Mouse (Mus musculus) forebrain, postnatal 0 days (tissue): Measurements from ENCODE around the gene Tppp3. TPM values are rescaled to one million over a fixed set of nuclear protein-coding genes. Genes with fewer than 3 reads are reported as not detected.

Source experiments
- ATAC-seq: fragments of 200-750 bp; cut with Nextera tagmentation; 2 replicates; pipeline ENCODE4 v1.8.0; 2017; ENCODE audit warnings: mild to moderate bottlenecking, moderate library complexity
- DNase-seq: peaks from one replicate; pipeline ENCODE4 v3.0.0-alpha.2; 2015
- H3K27ac ChIP-seq: fragments of 300-500 bp; sonication (generic); 2 replicates; pipeline ENCODE4 v1.5.1; 2014; ENCODE audit warnings: low read depth, mild to moderate bottlenecking, antibody characterized with exemption, low read length, moderate library complexity, mixed read lengths
- H3K27me3 ChIP-seq: fragments of 300-500 bp; sonication (generic); 2 replicates; pipeline ENCODE4 v1.6.1; 2014; ENCODE audit warnings: mild to moderate bottlenecking, low read length, mixed read lengths; ENCODE audit not compliant: insufficient read depth
- H3K36me3 ChIP-seq: fragments of 300-500 bp; sonication (generic); 2 replicates; pipeline ENCODE4 v1.6.1; 2014; ENCODE audit warnings: mild to moderate bottlenecking, moderate library complexity; ENCODE audit not compliant: insufficient read depth
- H3K4me1 ChIP-seq: fragments of 300-500 bp; sonication (generic); 2 replicates; pipeline ENCODE4 v1.6.1; 2014; ENCODE audit warnings: antibody characterized with exemption; ENCODE audit not compliant: insufficient read depth
- H3K4me2 ChIP-seq: fragments of 300-500 bp; sonication (generic); 2 replicates; pipeline ENCODE4 v1.6.1; 2014; ENCODE audit warnings: low read depth, mild to moderate bottlenecking, moderate library complexity
- H3K4me3 ChIP-seq: fragments of 300-500 bp; sonication (generic); 2 replicates; pipeline ENCODE4 v1.5.1; 2014; ENCODE audit warnings: low read depth, low read length, mixed read lengths
- H3K9ac ChIP-seq: fragments of 300-500 bp; sonication (generic); 2 replicates; pipeline ENCODE4 v1.6.1; 2014; ENCODE audit warnings: mild to moderate bottlenecking
- H3K9me3 ChIP-seq: fragments of 300-500 bp; sonication (generic); 2 replicates; pipeline ENCODE4 v1.6.1; 2016; ENCODE audit warnings: low read length
- CTCF ChIP-seq: sonication (generic); IDR thresholded peaks from 2 replicates; pipeline ENCODE4 v1.5.1; 2016; ENCODE audit warnings: antibody characterized with exemption, control low read depth, low read depth
- WGBS: fragments of 180-500 bp; shearing (Covaris S2); extraction: QIAGEN DNeasy Blood & Tissue Kit; methylation state at CpG from one replicate; pipeline ENCODE4 v1.1.7; 2014; 5-methylcytosine and 5-hydroxymethylcytosine counted together
- polyA plus RNA-seq: library from polyadenylated mRNA; unstranded; fragments of >200 nt; fragmentation: Nextera tagmentation; extraction: Ambion mirVana; gene quantifications from 2 replicates; pipeline ENCODE4 v1.2.1, GENCODE M21; 2015
- total RNA-seq: library from RNA; depleted of rRNA; stranded (reverse); fragments of >200 nt; gene quantifications from 2 replicates; pipeline ENCODE4 v1.2.3, GENCODE M21; 2014

Tppp3 gene
- total and polyA plus RNA-seq, 2 experiments from 2014 or later = 66.6 to 106 TPM

- 84% methylated on average over 3 of the region's 3 CpGs for WGBS
- Histone ChIP-seq H3K9me3 (no peaks in the 10 kb centered on the region), H3K27ac (no peak overlapping the region), H3K4me3 (no peak overlapping the region), H3K4me2 (no peak overlapping the region), H3K9ac (no peak overlapping the region), H3K27me3 (no peaks in the 10 kb centered on the region), H3K36me3 (peaks cover 12% of the 10 kb centered on the region), H3K4me1 (peaks cover 16% of the 10 kb centered on the region)
- ATAC-seq (no peak), DNase-seq (no peak)
- no peak for TF ChIP-seq CTCF
Observed at GRCm38 (mm10) chr8:105477792-105478191, 6.5 kb upstream of the Tppp3 start.

GRCm38 (mm10) chr8:105476628-105477413 is 5.5 kb upstream of the Tppp3 start:
- peaks cover 16% of the 10 kb centered on the region for H3K4me1 ChIP-seq
- no peak overlapping the region for H3K27ac ChIP-seq
- DNase-seq (no peak), ATAC-seq (no peak)
- no peak overlapping the region for H3K4me2 ChIP-seq
- peaks cover 10% of the 10 kb centered on the region for H3K36me3 ChIP-seq
- no peak overlapping the region for H3K9ac ChIP-seq
- 44% methylated on average over 25 of the region's 25 CpGs for WGBS
- no peak overlapping the region for H3K4me3 ChIP-seq
- peak; percentile 82 for TF ChIP-seq CTCF
- H3K27me3 ChIP-seq = no peaks in the 10 kb centered on the region
- H3K9me3 ChIP-seq = no peaks in the 10 kb centered on the region

- Histone ChIP-seq H3K27me3 (no peaks in the 10 kb centered on the region), H3K36me3 (peaks cover 9% of the 10 kb centered on the region), H3K4me3 (no peak overlapping the region), H3K27ac (no peak overlapping the region), H3K9me3 (no peaks in the 10 kb centered on the region), H3K4me2 (no peak overlapping the region), H3K4me1 (peaks cover 16% of the 10 kb centered on the region), H3K9ac (no peak overlapping the region)
- TF ChIP-seq CTCF = no peak
- WGBS = 94% methylated on average over 7 of the region's 7 CpGs
- DNase-seq (no peak), ATAC-seq (no peak)
Observed at GRCm38 (mm10) chr8:105476161-105476560, 4.8 kb upstream of the Tppp3 start.

- Histone ChIP-seq H3K4me1 (peaks cover 16% of the 10 kb centered on the region), H3K9me3 (no peaks in the 10 kb centered on the region), H3K27me3 (no peaks in the 10 kb centered on the region), H3K36me3 (peaks cover 9% of the 10 kb centered on the region), H3K9ac (no peak overlapping the region), H3K4me2 (no peak overlapping the region), H3K27ac (no peak overlapping the region), H3K4me3 (no peak overlapping the region)
- DNase-seq (no peak), ATAC-seq (no peak)
- WGBS = 90% methylated on average over 8 of the region's 8 CpGs
- no peak for TF ChIP-seq CTCF
Observed at GRCm38 (mm10) chr8:105475742-105476141, 4.4 kb upstream of the Tppp3 start.

- no peak for TF ChIP-seq CTCF
- ATAC-seq (no peak), DNase-seq (no peak)
- H3K4me3 ChIP-seq = no peak overlapping the region
- no peak overlapping the region for H3K4me2 ChIP-seq
- peak overlapping the region; percentile 18; the same call in 1 of the 2 replicates for H3K9ac ChIP-seq
- 55% methylated on average over 4 of the region's 4 CpGs for WGBS
- H3K27me3 ChIP-seq = no peaks in the 10 kb centered on the region
- H3K27ac ChIP-seq = no peak overlapping the region
- no peaks in the 10 kb centered on the region for H3K9me3 ChIP-seq
- H3K4me1 ChIP-seq = peaks cover 16% of the 10 kb centered on the region
- peaks cover 9% of the 10 kb centered on the region for H3K36me3 ChIP-seq
Observed at GRCm38 (mm10) chr8:105475254-105475653, 3.9 kb upstream of the Tppp3 start.

- Histone ChIP-seq H3K27ac (peak overlapping the region; percentile 29; the same call in 1 of the 2 replicates), H3K4me2 (peak overlapping the region; percentile 27; the same call in 1 of the 2 replicates), H3K9me3 (no peaks in the 10 kb centered on the region), H3K27me3 (no peaks in the 10 kb centered on the region), H3K9ac (peak overlapping the region; percentile 18), H3K4me1 (peaks cover 16% of the 10 kb centered on the region), H3K36me3 (peaks cover 9% of the 10 kb centered on the region), H3K4me3 (no peak overlapping the region)
- 26% methylated on average over 5 of the region's 5 CpGs for WGBS
- TF ChIP-seq CTCF = no peak
- ATAC-seq (no peak), DNase-seq (no peak)
Observed at GRCm38 (mm10) chr8:105474680-105475079, 3.4 kb upstream of the Tppp3 start.
